Mouse (Mus musculus): ENCODE data around the gene Tnks1bp1.

GRCm38 (mm10) chr2:85048168-85048751 is 438 bp downstream of the Tnks1bp1 start:
- TF ChIP-seq CTCF (IDR thresholded peaks at IDR 0.05; ENCODE audit: low read depth) (no peak), EP300 (IDR thresholded peaks at IDR 0.05; ENCODE audit: low read depth) (no peak)
